Mouse (Mus musculus): ENCODE measurements at regions not wholly inside any gene's neighbourhood (a gene's known extent, or its start where the extent isn't known, plus 50 kb on each side); places are given as distances from the start of the nearest gene placed in this dataset.

DNA sequence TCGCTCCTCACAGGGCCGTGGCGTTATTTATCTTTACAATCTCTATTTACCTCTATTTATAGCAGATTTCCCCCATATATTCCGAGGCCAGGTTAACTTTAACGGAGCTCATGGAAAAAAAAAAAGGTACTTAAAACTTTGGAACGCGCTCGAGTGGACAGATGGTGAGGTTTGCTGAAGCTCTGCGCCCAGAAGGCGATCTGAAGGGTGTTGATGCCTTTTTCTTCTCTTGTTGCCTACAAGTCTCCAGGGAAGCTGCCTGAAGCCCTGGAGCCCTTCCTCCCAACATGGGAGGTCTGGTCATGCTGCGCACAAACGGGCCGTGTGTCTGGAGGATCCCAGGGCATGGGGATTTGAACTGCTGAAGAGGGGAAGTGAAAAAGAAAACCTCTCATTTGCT lies 130.9 kb downstream of the Gm26897 start:
- Histone ChIP-seq H3K4me3 (replicated peaks; ENCODE audit: low read depth, low read length) (no peak overlapping the region), H3K9me3 (ENCODE audit: control insufficient read depth, low read length) (no peaks in the 10 kb centered on the region), H3K36me3 (ENCODE audit: control insufficient read depth, insufficient read depth, low read length) (no peaks in the 10 kb centered on the region), H3K9ac (replicated peaks; ENCODE audit: low read length) (no peak overlapping the region), H3K27ac (replicated peaks; ENCODE audit: low read depth, low read length) (no peak overlapping the region), H3K4me2 (ENCODE audit: low read length) (no peak overlapping the region), H3K4me1 (ENCODE audit: control insufficient read depth, insufficient read depth, low read length) (no peaks in the 10 kb centered on the region), H3K27me3 (ENCODE audit: control insufficient read depth, insufficient read depth, low read length) (no peaks in the 10 kb centered on the region)
- WGBS, result 72% methylated on average over 13 of the region's 13 CpGs
- ATAC-seq (ENCODE audit: low FRiP score, low TSS enrichment), result no peak
- DNase-seq, result no peak

DNA sequence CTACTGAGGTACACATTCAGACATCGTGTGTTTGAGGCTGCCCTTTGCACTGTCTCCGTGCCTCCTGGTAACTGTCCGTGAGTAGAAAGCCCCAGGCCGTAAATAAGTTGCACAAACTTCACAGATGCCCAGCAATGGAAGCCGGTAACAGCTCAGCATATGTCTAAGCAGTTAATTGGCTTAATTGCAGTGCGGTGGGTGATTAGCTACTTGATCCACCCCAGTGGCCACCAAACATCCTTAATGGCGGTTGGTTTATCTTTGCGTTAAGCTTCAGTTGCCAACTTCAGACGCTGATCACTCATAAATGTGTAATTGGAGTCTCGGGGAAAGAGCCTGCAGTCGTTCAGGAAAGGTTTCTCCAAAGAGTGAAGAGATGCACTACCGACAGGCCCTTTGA lies 135.3 kb downstream of the Gm26897 start:
- WGBS, result 78% methylated on average over 12 of the region's 12 CpGs

DNA sequence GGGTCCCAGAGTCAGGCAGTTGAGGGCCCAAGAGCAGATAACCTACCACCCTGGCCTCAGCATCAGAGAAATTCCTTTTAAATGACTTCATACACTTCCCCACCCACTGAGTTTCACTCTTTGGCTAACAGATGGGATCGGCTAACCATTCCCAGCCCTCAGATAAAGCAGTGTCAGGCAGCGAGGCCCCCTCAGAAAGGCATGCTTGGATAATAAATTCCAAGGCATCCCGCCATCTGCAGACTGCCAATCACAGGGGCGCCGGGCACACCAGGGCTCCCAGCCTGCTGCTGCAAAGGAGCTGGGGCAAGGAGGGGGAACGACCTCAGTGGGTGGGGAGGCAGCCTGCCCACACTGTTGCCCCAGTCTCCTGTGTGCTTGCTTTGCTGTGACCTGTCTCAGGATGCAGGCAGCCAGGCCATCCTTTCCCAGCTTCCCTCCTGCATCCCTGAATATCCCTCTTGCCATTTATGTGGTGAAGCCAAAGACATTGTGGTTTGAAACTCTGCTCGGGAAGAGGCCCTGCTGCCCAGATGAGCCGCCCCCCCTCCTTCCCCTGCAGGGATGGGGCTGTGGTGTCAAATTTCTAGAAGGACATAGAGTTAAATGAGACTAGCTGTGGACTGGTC lies 143.6 kb downstream of the Gm26897 start:
- Histone ChIP-seq H3K36me3 (ENCODE audit: control insufficient read depth, insufficient read depth, low read length) (no peaks in the 10 kb centered on the region), H3K4me3 (replicated peaks; ENCODE audit: low read depth, low read length) (no peak overlapping the region), H3K4me1 (ENCODE audit: control insufficient read depth, insufficient read depth, low read length) (peaks cover 12% of the 10 kb centered on the region; the same call in 1 of the 2 replicates), H3K9ac (replicated peaks; ENCODE audit: low read length) (no peak overlapping the region), H3K27ac (replicated peaks; ENCODE audit: low read depth, low read length) (0 out of 2 replicates have a peak overlapping the region, but pooled peaks have one; percentile 41), H3K9me3 (ENCODE audit: control insufficient read depth, low read length) (peaks cover under 1% of the 10 kb centered on the region; the same call in 1 of the 2 replicates), H3K27me3 (ENCODE audit: control insufficient read depth, insufficient read depth, low read length) (no peaks in the 10 kb centered on the region), H3K4me2 (ENCODE audit: low read length) (no peak overlapping the region)
- ATAC-seq (ENCODE audit: low FRiP score, low TSS enrichment) (peak; percentile 46; the same call in 1 of the 2 replicates), DNase-seq (peak; percentile 57)
- WGBS, result 6% methylated on average over 8 of the region's 8 CpGs

More for the DNA sequence above, 135.3 kb downstream of the Gm26897 start:
- Histone ChIP-seq H3K4me1 (ENCODE audit: control insufficient read depth, insufficient read depth, low read length) (no peaks in the 10 kb centered on the region), H3K9ac (replicated peaks; ENCODE audit: low read length) (no peak overlapping the region), H3K4me2 (ENCODE audit: low read length) (no peak overlapping the region), H3K4me3 (replicated peaks; ENCODE audit: low read depth, low read length) (no peak overlapping the region), H3K9me3 (ENCODE audit: control insufficient read depth, low read length) (peaks cover 14% of the 10 kb centered on the region), H3K27ac (replicated peaks; ENCODE audit: low read depth, low read length) (no peak overlapping the region), H3K27me3 (ENCODE audit: control insufficient read depth, insufficient read depth, low read length) (no peaks in the 10 kb centered on the region), H3K36me3 (ENCODE audit: control insufficient read depth, insufficient read depth, low read length) (no peaks in the 10 kb centered on the region)
- DNase-seq, result no peak
- no peak for ATAC-seq (ENCODE audit: low FRiP score, low TSS enrichment)

DNA sequence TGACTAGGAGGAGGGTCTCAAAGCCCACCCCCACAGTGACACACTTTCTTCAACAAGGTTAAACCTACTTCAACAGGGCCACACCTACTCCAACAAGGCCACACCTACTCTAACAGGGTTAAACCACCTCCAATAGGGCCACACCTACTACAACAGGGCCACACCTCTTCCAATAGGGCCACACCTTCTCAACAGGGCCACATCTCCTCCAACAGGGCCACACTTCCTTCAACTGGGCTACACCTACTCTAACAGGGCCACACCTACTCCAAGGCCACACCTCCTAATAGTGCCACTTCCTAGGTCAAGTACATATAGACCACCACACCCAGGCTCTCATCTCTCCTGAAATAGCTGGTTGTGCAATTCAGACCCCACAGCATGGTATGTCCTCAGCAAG lies 145.3 kb downstream of the Gm26897 start:
- ATAC-seq (ENCODE audit: low FRiP score, low TSS enrichment), result no peak
- H3K27me3 ChIP-seq (ENCODE audit: control insufficient read depth, insufficient read depth, low read length), result no peaks in the 10 kb centered on the region

DNA sequence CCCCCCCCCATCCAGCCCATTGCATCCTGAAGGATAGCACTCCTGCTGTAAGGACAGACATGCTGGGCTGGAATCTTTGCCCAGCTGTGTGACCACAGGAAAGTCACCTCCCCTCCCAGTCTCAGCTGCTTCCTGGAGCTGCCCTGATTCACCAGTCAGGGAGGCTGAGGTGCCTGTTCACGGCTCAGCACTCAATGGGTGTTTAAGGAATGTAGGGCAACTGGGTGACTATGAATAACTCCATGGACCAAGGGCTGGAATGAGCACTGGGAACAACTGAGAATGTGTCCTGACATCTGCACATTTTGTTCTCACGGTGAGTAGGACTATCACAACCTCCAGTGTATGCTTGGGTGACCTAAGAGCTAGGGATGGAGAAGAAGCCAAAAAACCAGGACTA lies 146.5 kb downstream of the Gm26897 start:
- ATAC-seq (ENCODE audit: low FRiP score, low TSS enrichment), result no peak
- Histone ChIP-seq H3K4me1 (ENCODE audit: control insufficient read depth, insufficient read depth, low read length) (peaks cover 12% of the 10 kb centered on the region; the same call in 1 of the 2 replicates), H3K4me3 (replicated peaks; ENCODE audit: low read depth, low read length) (no peak overlapping the region), H3K9me3 (ENCODE audit: control insufficient read depth, low read length) (no peaks in the 10 kb centered on the region), H3K4me2 (ENCODE audit: low read length) (no peak overlapping the region), H3K27ac (replicated peaks; ENCODE audit: low read depth, low read length) (no peak overlapping the region), H3K9ac (replicated peaks; ENCODE audit: low read length) (no peak overlapping the region), H3K36me3 (ENCODE audit: control insufficient read depth, insufficient read depth, low read length) (no peaks in the 10 kb centered on the region), H3K27me3 (ENCODE audit: control insufficient read depth, insufficient read depth, low read length) (no peaks in the 10 kb centered on the region)
- 90% methylated on average over 2 of the region's 2 CpGs for WGBS
- no peak for DNase-seq

More for the DNA sequence above, 145.3 kb downstream of the Gm26897 start:
- Histone ChIP-seq H3K4me2 (ENCODE audit: low read length) (no peak overlapping the region), H3K4me3 (replicated peaks; ENCODE audit: low read depth, low read length) (no peak overlapping the region), H3K27ac (replicated peaks; ENCODE audit: low read depth, low read length) (no peak overlapping the region), H3K36me3 (ENCODE audit: control insufficient read depth, insufficient read depth, low read length) (no peaks in the 10 kb centered on the region), H3K9ac (replicated peaks; ENCODE audit: low read length) (no peak overlapping the region), H3K9me3 (ENCODE audit: control insufficient read depth, low read length) (no peaks in the 10 kb centered on the region), H3K4me1 (ENCODE audit: control insufficient read depth, insufficient read depth, low read length) (peaks cover 12% of the 10 kb centered on the region; the same call in 1 of the 2 replicates)
- no peak for DNase-seq

DNA sequence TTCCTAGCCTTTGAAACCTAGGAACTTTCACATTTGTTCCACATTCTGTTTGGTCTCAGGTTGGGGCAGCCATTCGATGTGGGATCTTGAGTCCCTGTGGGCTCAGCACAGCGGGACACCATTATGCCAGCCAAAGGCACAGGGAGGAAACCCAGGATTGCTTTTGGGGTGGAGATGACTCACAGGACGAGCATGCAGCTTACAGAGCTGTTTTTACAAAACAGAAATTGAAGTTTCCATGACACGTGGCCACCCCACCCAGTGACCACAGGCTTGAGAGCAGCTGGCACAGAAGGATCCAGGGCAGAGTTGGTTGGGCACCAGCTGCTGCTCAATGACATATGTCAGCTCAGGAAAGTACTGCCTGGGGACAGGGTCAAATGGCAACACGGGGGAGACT lies 147.8 kb downstream of the Gm26897 start:
- Histone ChIP-seq H3K27ac (replicated peaks; ENCODE audit: low read depth, low read length) (no peak overlapping the region), H3K36me3 (ENCODE audit: control insufficient read depth, insufficient read depth, low read length) (no peaks in the 10 kb centered on the region), H3K4me2 (ENCODE audit: low read length) (no peak overlapping the region), H3K9ac (replicated peaks; ENCODE audit: low read length) (no peak overlapping the region), H3K27me3 (ENCODE audit: control insufficient read depth, insufficient read depth, low read length) (no peaks in the 10 kb centered on the region), H3K9me3 (ENCODE audit: control insufficient read depth, low read length) (no peaks in the 10 kb centered on the region), H3K4me1 (ENCODE audit: control insufficient read depth, insufficient read depth, low read length) (peaks cover 16% of the 10 kb centered on the region; the same call in 1 of the 2 replicates), H3K4me3 (replicated peaks; ENCODE audit: low read depth, low read length) (no peak overlapping the region)
- ATAC-seq (ENCODE audit: low FRiP score, low TSS enrichment) (no peak), DNase-seq (no peak)
- WGBS, result 33% methylated on average over 5 of the region's 5 CpGs

DNA sequence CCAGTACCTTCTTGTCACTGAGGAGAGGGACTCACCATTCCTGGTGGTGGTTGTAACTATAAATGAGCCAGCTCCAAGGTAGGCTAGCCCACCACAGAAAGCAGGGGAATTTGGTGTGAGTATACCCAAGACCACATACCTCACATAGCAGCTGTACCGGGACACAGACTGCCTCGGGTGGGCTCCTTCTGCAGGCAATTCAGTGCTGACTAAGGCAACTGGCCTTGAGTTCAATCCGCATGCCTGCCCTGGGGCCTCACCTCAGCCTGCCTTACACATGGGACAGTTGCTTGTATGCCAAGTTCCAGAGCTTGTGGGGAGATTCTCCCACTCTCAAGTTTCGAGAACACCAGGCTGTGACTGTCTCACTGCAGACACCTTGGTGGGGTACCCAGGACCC lies 153.6 kb downstream of the Gm26897 start:
- Histone ChIP-seq H3K4me1 (ENCODE audit: control insufficient read depth, insufficient read depth, low read length) (0 out of 2 replicates have a peak, but pooled peaks cover 6% of the 10 kb centered on the region), H3K4me3 (replicated peaks; ENCODE audit: low read depth, low read length) (no peak overlapping the region), H3K27ac (replicated peaks; ENCODE audit: low read depth, low read length) (no peak overlapping the region), H3K27me3 (ENCODE audit: control insufficient read depth, insufficient read depth, low read length) (no peaks in the 10 kb centered on the region), H3K9ac (replicated peaks; ENCODE audit: low read length) (no peak overlapping the region), H3K36me3 (ENCODE audit: control insufficient read depth, insufficient read depth, low read length) (no peaks in the 10 kb centered on the region), H3K9me3 (ENCODE audit: control insufficient read depth, low read length) (no peaks in the 10 kb centered on the region), H3K4me2 (ENCODE audit: low read length) (no peak overlapping the region)
- no peak for ATAC-seq (ENCODE audit: low FRiP score, low TSS enrichment)
- DNase-seq, result no peak
- WGBS, result 67% methylated on average over 4 of the region's 4 CpGs

DNA sequence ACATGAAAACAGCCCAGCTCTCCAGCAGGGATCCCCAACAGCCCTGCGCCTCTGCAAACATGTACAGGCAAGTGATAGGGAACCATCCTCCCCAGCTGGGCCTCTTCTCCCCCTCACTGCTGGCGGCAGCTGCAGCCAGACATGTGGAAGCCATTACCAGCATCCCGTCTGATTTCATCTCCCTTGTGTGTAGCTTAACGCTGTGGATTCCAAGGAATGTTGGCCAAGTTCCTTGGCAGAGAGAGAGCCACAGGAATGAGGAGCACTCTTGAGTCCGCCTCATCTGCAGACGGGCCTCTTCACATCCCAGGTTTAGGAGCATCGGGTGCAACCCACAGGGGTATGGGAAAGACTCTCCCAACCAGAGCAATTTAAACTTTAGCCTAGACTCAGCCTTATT lies 157.1 kb downstream of the Gm26897 start:
- Histone ChIP-seq H3K9me3 (ENCODE audit: control insufficient read depth, low read length) (no peaks in the 10 kb centered on the region), H3K4me2 (ENCODE audit: low read length) (no peak overlapping the region), H3K4me3 (replicated peaks; ENCODE audit: low read depth, low read length) (no peak overlapping the region), H3K27ac (replicated peaks; ENCODE audit: low read depth, low read length) (no peak overlapping the region), H3K4me1 (ENCODE audit: control insufficient read depth, insufficient read depth, low read length) (peaks cover 24% of the 10 kb centered on the region), H3K27me3 (ENCODE audit: control insufficient read depth, insufficient read depth, low read length) (no peaks in the 10 kb centered on the region), H3K36me3 (ENCODE audit: control insufficient read depth, insufficient read depth, low read length) (no peaks in the 10 kb centered on the region), H3K9ac (replicated peaks; ENCODE audit: low read length) (no peak overlapping the region)
- ATAC-seq (ENCODE audit: low FRiP score, low TSS enrichment) (no peak), DNase-seq (no peak)
- WGBS, result 69% methylated on average over 7 of the region's 7 CpGs

DNA sequence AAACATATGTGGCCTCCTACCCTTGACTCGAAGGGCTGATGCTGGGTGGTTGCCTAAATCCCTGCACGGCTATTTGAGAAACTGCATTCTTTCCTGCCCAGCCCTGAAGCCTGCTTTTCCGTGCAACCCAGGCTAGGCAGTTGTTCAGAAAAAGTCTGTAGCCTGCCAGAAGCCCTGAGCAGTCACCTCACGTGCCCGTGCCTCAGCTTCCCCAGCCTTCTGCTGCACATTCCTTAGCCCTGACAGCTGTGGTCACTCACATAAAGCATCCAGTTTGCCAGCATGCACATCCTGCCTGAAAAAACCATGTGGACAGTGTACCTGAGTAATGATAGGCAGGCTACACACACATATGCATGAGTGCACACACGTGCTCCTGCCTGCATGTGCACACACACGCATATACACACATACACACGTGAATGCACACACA lies 157.6 kb downstream of the Gm26897 start:
- Histone ChIP-seq H3K9me3 (ENCODE audit: control insufficient read depth, low read length) (no peaks in the 10 kb centered on the region), H3K27ac (replicated peaks; ENCODE audit: low read depth, low read length) (no peak overlapping the region), H3K9ac (replicated peaks; ENCODE audit: low read length) (no peak overlapping the region), H3K4me1 (ENCODE audit: control insufficient read depth, insufficient read depth, low read length) (peaks cover 20% of the 10 kb centered on the region), H3K4me2 (ENCODE audit: low read length) (no peak overlapping the region), H3K4me3 (replicated peaks; ENCODE audit: low read depth, low read length) (no peak overlapping the region), H3K27me3 (ENCODE audit: control insufficient read depth, insufficient read depth, low read length) (no peaks in the 10 kb centered on the region), H3K36me3 (ENCODE audit: control insufficient read depth, insufficient read depth, low read length) (no peaks in the 10 kb centered on the region)
- WGBS, result 62% methylated on average over 8 of the region's 8 CpGs
- no peak for DNase-seq
- no peak for ATAC-seq (ENCODE audit: low FRiP score, low TSS enrichment)
